Mouse (Mus musculus) bone marrow, adult 2 months (tissue): ENCODE measurements around the gene Zfp692.

Experiments used
- CTCF ChIP-seq: fragments of 200-500 bp; IDR thresholded peaks from 2 replicates; pipeline ENCODE4 v1.5.1; 2011; ENCODE audit warnings: low read length, control low read depth; ENCODE audit not compliant: control insufficient read depth, insufficient read depth
- POLR2A ChIP-seq: fragments of 200-500 bp; IDR thresholded peaks from 2 replicates; pipeline ENCODE4 v1.6.1; 2011; ENCODE audit warnings: low read depth, mild to moderate bottlenecking, control low read depth, low read length, borderline replicate concordance; ENCODE audit not compliant: control insufficient read depth

DNA sequence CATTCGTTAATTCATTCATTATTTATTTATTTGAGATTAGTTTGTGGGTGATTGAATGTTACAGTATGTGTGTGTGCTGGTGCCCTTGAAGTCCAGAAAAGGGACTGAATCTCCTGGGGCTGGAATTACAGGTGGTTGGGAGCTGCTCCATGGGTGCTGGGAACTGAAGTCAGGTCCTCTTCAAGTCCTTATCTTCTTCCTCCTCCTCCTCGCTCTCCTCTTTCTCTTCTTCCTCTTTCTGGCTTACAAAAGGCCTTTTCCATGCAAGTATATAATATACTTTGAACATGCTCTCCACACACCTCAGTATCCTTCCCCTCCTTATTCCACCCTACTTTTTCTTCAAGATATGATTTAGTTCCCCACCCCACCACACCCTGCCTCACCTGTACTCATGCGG lies 50.2 kb downstream of the Zfp692 start:
- no peak for TF ChIP-seq POLR2A
- no peak for TF ChIP-seq CTCF
